Mouse (Mus musculus): ENCODE measurements around the gene Egflam.

The Egflam gene

GRCm38 (mm10) chr15:7397818-7398608 lies at the start of gene Egflam:
Gene Egflam (minus strand): TSS chr15:7398395.
- under 1% methylated on average over 61 of the region's 62 CpGs for WGBS

GRCm38 (mm10) chr15:7443396-7444315 lies 45.5 kb upstream of the Egflam start:
- 67% methylated on average over 17 of the region's 17 CpGs for WGBS

GRCm38 (mm10) chr15:7442148-7443100 lies 44.2 kb upstream of the Egflam start:
- 62% methylated on average over 16 of the region's 16 CpGs for WGBS

- WGBS = 66% methylated on average over 2 of the region's 2 CpGs
Observed at GRCm38 (mm10) chr15:7424282-7424681, 26.1 kb upstream of the Egflam start.

GRCm38 (mm10) chr15:7404521-7404920 lies 6.3 kb upstream of the Egflam start:
- 82% methylated on average over 8 of the region's 8 CpGs for WGBS

GRCm38 (mm10) chr15:7398609-7399540 lies 680 bp upstream of the Egflam start:
- 26% methylated on average over 17 of the region's 17 CpGs for WGBS

GRCm38 (mm10) chr15:7397446-7397817 lies 763 bp downstream of the Egflam start:
- WGBS = 8% methylated on average over 8 of the region's 8 CpGs

- WGBS = 91% methylated on average over 4 of the region's 4 CpGs
Observed at GRCm38 (mm10) chr15:7383349-7383748, 14.8 kb downstream of the Egflam start.

- 76% methylated on average over 10 of the region's 10 CpGs for WGBS
Observed at GRCm38 (mm10) chr15:7382457-7382856, 15.7 kb downstream of the Egflam start.

GRCm38 (mm10) chr15:7352635-7353051 lies 45.6 kb downstream of the Egflam start:
- WGBS = 89% methylated on average over 1 of the region's 1 CpGs

- 44% methylated on average over 5 of the region's 5 CpGs for WGBS
Observed at GRCm38 (mm10) chr15:7340703-7341309, 57.4 kb downstream of the Egflam start.

GRCm38 (mm10) chr15:7334517-7335298 lies 63.5 kb downstream of the Egflam start:
- 79% methylated on average over 11 of the region's 11 CpGs for WGBS

- WGBS = 95% methylated on average over 1 of the region's 1 CpGs
Observed at GRCm38 (mm10) chr15:7332875-7333274, 65.3 kb downstream of the Egflam start.

- WGBS = 67% methylated on average over 2 of the region's 2 CpGs
Observed at GRCm38 (mm10) chr15:7322599-7323311, 75.4 kb downstream of the Egflam start.

- WGBS = 77% methylated on average over 4 of the region's 4 CpGs
Observed at GRCm38 (mm10) chr15:7320901-7321300, 77.3 kb downstream of the Egflam start.

GRCm38 (mm10) chr15:7315539-7315938 lies 82.7 kb downstream of the Egflam start:
- WGBS = 82% methylated on average over 9 of the region's 9 CpGs

GRCm38 (mm10) chr15:7308711-7309110 lies 89.5 kb downstream of the Egflam start:
- WGBS = 79% methylated on average over 4 of the region's 4 CpGs

- 92% methylated on average over 1 of the region's 1 CpGs for WGBS
Observed at GRCm38 (mm10) chr15:7299892-7300291, 98.3 kb downstream of the Egflam start.
